Mouse (Mus musculus) heart, embryonic 14.5 days (tissue): ENCODE results near the gene Bnipl. TPM values are rescaled to one million over a fixed set of nuclear protein-coding genes. Genes with fewer than 3 reads are reported as not detected.

ENCODE experiments used
- ATAC-seq: fragments of 200-750 bp; cut with Nextera tagmentation; 2 replicates; pipeline ENCODE4 v1.8.0; 2017; ENCODE audit warnings: low read depth, moderate TSS enrichment; ENCODE audit not compliant: insufficient number of reproducible peaks, insufficient read depth, low FRiP score
- H3K27ac ChIP-seq, 2 experiments: fragments of 200-500 bp in 1 of 2; fragments of 300-500 bp in 1 of 2; sonication (generic) in 1 of 2; replicated peaks in 1 of 2; 2 replicates each; pipeline ENCODE4 v1.5.1; 2012 to 2014; ENCODE audit warnings: low read depth in 2 of 2, low read length in 2 of 2, control low read depth in 1 of 2, mild to moderate bottlenecking in 1 of 2, mixed read lengths in 1 of 2; ENCODE audit not compliant: control insufficient read depth in 1 of 2, insufficient read depth in 1 of 2
- H3K27me3 ChIP-seq: fragments of 300-500 bp; sonication (generic); 2 replicates; pipeline ENCODE4 v1.6.1; 2014; ENCODE audit warnings: mild to moderate bottlenecking, low read length, control low read depth; ENCODE audit not compliant: control insufficient read depth, insufficient read depth
- H3K36me3 ChIP-seq: fragments of 300-500 bp; sonication (generic); 2 replicates; pipeline ENCODE4 v1.6.1; 2014; ENCODE audit warnings: mild to moderate bottlenecking, control low read depth, low read length, mixed read lengths; ENCODE audit not compliant: control insufficient read depth, insufficient read depth
- H3K4me1 ChIP-seq, 2 experiments: fragments of 200-500 bp in 1 of 2; fragments of 300-500 bp in 1 of 2; sonication (generic) in 1 of 2; 2 replicates each; pipeline ENCODE4 v1.6.1; 2012 to 2014; ENCODE audit warnings: low read length in 2 of 2, control low read depth in 1 of 2, mixed read lengths in 1 of 2; ENCODE audit not compliant: control insufficient read depth in 2 of 2, insufficient read depth in 2 of 2
- H3K4me2 ChIP-seq: fragments of 300-500 bp; sonication (generic); 2 replicates; pipeline ENCODE4 v1.6.1; 2014; ENCODE audit warnings: mild to moderate bottlenecking, low read length
- H3K4me3 ChIP-seq, 2 experiments: fragments of 200-500 bp in 1 of 2; fragments of 300-500 bp in 1 of 2; sonication (generic) in 1 of 2; 2 replicates each; pipeline ENCODE4 v1.5.1; 2012 to 2014; ENCODE audit warnings: low read length in 2 of 2, mild to moderate bottlenecking in 2 of 2, control low read depth in 1 of 2, low read depth in 1 of 2, moderate library complexity in 1 of 2; ENCODE audit not compliant: control insufficient read depth in 1 of 2, insufficient read depth in 1 of 2
- H3K9ac ChIP-seq: fragments of 300-500 bp; sonication (generic); 2 replicates; pipeline ENCODE4 v1.6.1; 2014; ENCODE audit warnings: mild to moderate bottlenecking, low read length
- H3K9me3 ChIP-seq: fragments of 300-500 bp; sonication (generic); 2 replicates; pipeline ENCODE4 v1.6.1; 2016; ENCODE audit warnings: low read length, control low read depth; ENCODE audit not compliant: control insufficient read depth
- whole genome bisulfite sequencing: fragments of 180-500 bp; shearing (Covaris S2); extraction: QIAGEN DNeasy Blood & Tissue Kit; methylation state at CpG from one replicate; pipeline ENCODE4 v1.1.7; 2014; 5-methylcytosine and 5-hydroxymethylcytosine counted together
- polyA plus RNA-seq: library from polyadenylated mRNA; unstranded; fragments of >200 nt; fragmentation: Nextera tagmentation; extraction: Ambion mirVana; gene quantifications from 2 replicates; pipeline ENCODE4 v1.2.1, GENCODE M21; 2014

The Bnipl gene
- polyA plus RNA-seq, 1 experiment from 2014 or later = not detected

DNA sequence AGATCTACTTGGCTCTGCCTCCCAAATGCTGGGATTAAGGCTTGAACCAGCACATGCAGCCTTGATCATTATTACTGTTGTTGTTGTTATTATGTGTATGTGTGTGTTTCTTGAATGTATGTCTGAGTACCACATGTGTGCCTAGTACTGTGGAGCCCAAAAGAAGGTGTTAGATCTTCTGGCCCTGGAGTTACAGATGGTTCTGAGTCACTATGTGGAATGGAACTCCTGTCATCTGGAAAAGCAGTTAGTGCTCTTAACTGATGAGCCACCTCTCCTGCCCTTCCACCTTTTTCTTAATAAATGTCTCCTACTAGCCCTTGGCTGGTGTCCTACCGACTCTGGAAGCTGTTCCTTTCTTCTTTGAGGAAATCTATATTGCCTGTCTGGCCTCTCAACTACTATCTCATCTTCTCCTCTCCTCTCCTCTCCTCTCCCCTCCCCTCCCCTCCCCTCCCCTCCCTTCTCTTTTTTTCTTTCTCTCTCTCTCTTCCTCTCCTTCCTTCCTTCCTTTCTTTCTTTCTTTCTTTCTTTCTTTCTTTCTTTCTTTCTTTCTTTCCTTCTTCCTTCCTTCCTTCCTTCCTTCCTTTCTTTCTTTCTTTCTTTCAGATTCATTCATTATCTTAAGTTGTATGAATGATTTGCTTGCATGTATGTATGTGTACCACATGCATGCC, 3.2 kb downstream of the Bnipl start:
- ATAC-seq = no peak
- Histone ChIP-seq H3K36me3 (peaks cover 14% of the 10 kb centered on the region), H3K9ac (no peak overlapping the region), H3K9me3 (no peaks in the 10 kb centered on the region), H3K27ac (no peak overlapping the region), H3K4me2 (no peak overlapping the region), H3K27me3 (no peaks in the 10 kb centered on the region), H3K4me3 (no peak overlapping the region), H3K4me1 (no peaks in the 10 kb centered on the region)
- WGBS = 74% methylated on average over 1 of the region's 1 CpGs

DNA sequence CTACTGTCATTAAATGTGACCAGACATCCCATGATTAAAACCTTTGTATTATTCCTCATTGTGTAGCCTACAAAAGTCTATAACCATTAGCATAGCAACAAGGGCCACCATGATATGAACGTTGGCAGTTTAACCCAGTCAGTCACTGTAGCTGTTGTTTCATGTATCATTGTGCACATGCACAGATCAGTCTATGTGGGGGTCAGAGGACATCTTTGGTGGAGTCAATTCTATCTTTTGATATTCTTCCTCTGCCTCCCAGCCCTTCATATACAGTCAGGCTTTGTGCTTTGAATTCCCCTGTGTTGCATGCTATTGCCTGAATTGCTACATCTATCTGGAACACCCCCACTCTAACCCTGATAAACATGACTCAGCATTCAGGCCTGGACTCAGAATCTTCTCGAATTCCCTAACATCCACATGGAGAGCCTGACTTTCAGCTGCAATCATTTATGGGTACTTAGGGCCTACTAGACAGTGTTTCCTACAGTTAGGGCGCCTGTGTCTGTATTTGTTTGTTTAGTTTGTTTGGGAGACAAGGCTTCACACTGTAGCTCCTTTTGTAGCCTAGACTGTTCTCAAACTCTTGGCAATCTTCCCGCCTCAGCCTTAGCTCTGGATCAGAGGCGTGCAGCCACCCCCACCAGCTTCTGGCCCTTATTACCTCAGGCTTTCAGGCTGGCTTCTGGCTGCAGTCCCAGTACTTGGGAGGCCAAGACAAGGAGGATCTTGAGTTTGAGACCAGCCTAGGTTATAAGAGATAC, 4.3 kb downstream of the Bnipl start:
- Histone ChIP-seq H3K9me3 (no peaks in the 10 kb centered on the region), H3K9ac (no peak overlapping the region), H3K4me3 (no peak overlapping the region), H3K4me2 (no peak overlapping the region), H3K36me3 (peaks cover 5% of the 10 kb centered on the region; the same call in 1 of the 2 replicates), H3K27me3 (no peaks in the 10 kb centered on the region), H3K27ac (no peak overlapping the region), H3K4me1 (no peaks in the 10 kb centered on the region; a peak in 1 of 4 replicates)
- ATAC-seq = no peak
- WGBS = 74% methylated on average over 5 of the region's 5 CpGs

DNA sequence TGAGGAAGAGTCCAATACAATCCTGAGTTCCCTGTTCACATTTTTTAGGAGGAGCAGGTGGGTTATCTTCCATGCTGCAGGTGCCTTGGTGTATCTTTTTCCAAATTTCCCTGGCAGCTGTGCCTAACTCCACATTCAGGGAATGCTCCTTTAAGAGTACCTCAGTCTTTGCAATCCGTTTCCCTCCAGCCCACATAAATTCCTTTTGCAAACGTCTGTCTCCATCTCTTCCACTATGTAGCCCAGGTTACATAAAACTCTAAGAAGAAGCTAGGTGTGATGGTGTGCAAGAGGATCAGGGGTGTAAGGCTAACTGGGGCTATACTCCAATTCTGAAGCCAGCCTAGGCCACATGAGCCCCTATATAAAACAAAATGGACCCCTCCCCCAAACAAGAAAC, 7.9 kb downstream of the Bnipl start:
- Histone ChIP-seq H3K27ac (no peak overlapping the region), H3K36me3 (peaks cover 4% of the 10 kb centered on the region; the same call in 1 of the 2 replicates), H3K9ac (no peak overlapping the region), H3K4me2 (no peak overlapping the region), H3K27me3 (no peaks in the 10 kb centered on the region), H3K4me1 (peaks cover 0 to 6% of the 10 kb centered on the region in 2 experiments; a peak in 1 of 4 replicates), H3K9me3 (no peaks in the 10 kb centered on the region), H3K4me3 (no peak overlapping the region)
- 75% methylated on average over 2 of the region's 2 CpGs for WGBS
- ATAC-seq = no peak

DNA sequence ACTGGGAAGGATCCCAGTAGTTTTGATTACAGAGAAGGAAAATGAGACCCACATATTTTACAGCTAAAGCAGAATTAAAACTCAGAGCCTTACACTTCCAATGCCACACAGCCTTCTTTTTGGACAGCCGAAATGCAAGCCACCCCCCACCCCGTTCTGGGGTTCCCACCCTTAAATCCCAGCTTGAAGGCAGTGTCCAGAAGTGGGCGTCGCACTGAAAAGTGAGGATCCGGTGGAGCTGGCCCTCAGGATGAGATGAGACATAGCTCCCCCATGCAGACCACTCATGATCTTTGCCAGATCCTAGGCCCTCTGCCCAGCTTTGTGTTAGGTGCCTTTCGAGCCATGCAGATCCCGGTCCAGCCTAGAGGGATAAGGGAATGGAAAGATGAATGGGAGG, 9.5 kb downstream of the Bnipl start, which contains the start of gene Gm128:
TSS of gene Gm128 (minus strand) at position 101 of the 400 bp plus-strand sequence.
- Histone ChIP-seq H3K36me3 (peaks cover 19% of the 10 kb centered on the region), H3K4me2 (peak within 1 kb of the TSS; percentile 34), H3K4me1 (peaks cover 6 to 9% of the 10 kb centered on the region in 2 experiments; a peak in 2 of 4 replicates), H3K27ac (no peak within 1 kb of the TSS), H3K9me3 (no peaks in the 10 kb centered on the region), H3K9ac (peak within 1 kb of the TSS; percentile 52; the same call in 1 of the 2 replicates), H3K27me3 (no peaks in the 10 kb centered on the region), H3K4me3 (peak within 1 kb of the TSS in 1 of 2 experiments; percentile 2; a peak in 1 of 4 replicates)
- no peak for ATAC-seq
- 77% methylated on average over 7 of the region's 7 CpGs for WGBS

DNA sequence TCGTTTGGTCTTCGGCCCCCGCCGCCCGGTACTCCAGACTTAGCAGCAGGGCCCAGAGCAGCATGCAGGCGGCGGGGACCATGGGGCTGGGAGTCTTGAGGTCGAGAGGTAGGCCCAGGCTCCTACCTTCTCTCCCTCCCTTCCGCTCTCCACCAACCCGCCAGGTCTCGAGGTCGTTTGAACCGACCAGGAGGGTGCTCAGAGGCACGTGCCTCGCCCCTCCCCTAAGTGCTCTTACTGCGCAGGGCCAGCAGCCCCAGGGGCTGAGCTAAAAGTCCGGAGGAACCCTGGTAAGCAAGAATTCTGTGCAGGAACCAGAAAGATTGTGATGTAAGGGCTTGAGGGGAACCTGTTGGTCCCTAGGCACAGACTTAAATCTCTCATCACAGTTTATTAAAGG, 10.1 kb downstream of the Bnipl start:
- WGBS = 22% methylated on average over 17 of the region's 17 CpGs
- Histone ChIP-seq H3K36me3 (peaks cover 25% of the 10 kb centered on the region), H3K9me3 (no peaks in the 10 kb centered on the region), H3K27ac (no peak overlapping the region), H3K27me3 (no peaks in the 10 kb centered on the region), H3K4me1 (peaks cover 6 to 9% of the 10 kb centered on the region in 2 experiments; a peak in 2 of 4 replicates), H3K4me2 (peak overlapping the region; percentile 34), H3K4me3 (peak overlapping the region in 1 of 2 experiments; percentile 2; a peak in 1 of 4 replicates), H3K9ac (peak overlapping the region; percentile 52; the same call in 1 of the 2 replicates)
- no peak for ATAC-seq

DNA sequence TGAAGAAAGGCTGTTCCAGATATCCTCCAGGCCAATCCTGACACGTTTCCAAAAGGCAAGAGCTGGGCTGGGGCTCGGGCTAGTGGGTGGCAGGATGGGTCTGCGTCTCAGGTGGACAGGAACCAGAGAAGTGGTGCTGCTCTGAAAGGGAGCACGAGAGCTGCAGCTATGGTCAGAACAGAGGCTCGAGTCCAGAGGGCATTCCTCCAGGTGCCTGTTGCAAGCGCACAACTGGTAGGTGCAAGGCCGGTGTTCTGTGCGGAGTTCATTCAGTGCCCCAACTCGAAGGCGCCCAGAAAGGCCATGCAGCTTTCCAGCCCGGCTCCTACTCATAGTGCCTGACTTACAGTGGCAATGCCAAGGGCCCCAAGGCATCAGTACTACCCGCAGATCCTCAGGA, 11.0 kb downstream of the Bnipl start:
- Histone ChIP-seq H3K27me3 (no peaks in the 10 kb centered on the region), H3K9me3 (no peaks in the 10 kb centered on the region), H3K4me1 (peaks cover 6 to 9% of the 10 kb centered on the region in 2 experiments; a peak in 2 of 4 replicates), H3K4me2 (no peak overlapping the region), H3K36me3 (peaks cover 34% of the 10 kb centered on the region), H3K9ac (no peak overlapping the region), H3K4me3 (no peak overlapping the region), H3K27ac (no peak overlapping the region)
- WGBS = 83% methylated on average over 12 of the region's 12 CpGs
- ATAC-seq = no peak

DNA sequence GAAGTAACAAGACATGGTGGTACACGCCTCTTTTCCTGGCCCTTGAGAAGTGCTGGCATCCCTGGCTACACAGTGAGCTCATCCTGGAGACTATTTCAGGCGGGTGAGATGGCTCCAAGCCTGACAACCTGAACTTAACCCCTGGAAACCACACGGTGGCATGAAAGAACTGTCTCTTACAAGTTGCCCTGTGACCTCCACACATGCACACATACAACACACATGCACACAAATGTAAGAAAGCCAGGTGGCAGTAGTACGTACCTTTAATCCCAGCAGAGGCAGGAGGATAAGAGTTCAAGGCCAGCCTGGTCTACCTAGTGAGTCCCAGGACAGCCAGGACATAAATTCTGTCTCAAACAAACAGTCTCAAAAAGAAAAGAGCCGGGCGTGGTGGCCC, 12.0 kb downstream of the Bnipl start:
- H3K27ac ChIP-seq = no peak overlapping the region
- H3K27me3 ChIP-seq = no peaks in the 10 kb centered on the region
- H3K9me3 ChIP-seq = no peaks in the 10 kb centered on the region
- H3K4me3 ChIP-seq = no peak overlapping the region
- 85% methylated on average over 6 of the region's 6 CpGs for WGBS
- H3K9ac ChIP-seq = no peak overlapping the region
- H3K4me1 ChIP-seq = peaks cover 6 to 9% of the 10 kb centered on the region in 2 experiments; a peak in 2 of 4 replicates
- H3K36me3 ChIP-seq = peaks cover 44% of the 10 kb centered on the region
- no peak overlapping the region for H3K4me2 ChIP-seq
- ATAC-seq = no peak
